Mouse (Mus musculus) frontal cortex, postnatal 14 days (tissue): ENCODE measurements around the gene Tmem233.

Experiments used
- DNase-seq, 2 experiments: peaks; one replicate each; pipeline ENCODE4 v3.0.0; 2022; ENCODE audit warnings: low spot score in 2 of 2

Tmem233 gene

DNA sequence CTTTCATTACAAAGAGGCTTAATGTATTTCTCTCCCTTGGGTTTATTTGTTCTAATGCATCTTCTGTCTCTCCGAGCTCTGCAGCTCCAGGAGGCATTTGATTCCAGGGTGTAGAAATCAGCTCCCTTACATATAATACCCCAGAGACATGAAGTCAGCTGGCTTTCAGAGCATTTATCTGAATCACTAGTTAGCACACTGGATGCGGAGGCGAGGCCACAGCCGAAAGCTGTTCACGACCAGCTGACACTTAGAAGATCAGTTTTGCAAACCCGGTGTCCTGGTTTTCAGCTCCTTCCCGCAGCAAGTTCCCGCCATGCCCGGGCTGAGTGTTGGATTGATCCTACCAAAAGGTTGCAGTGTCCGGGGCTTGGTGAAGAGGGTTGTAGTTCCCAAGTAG, 78.8 kb downstream of the Tmem233 start:
- no peak for DNase-seq

DNA sequence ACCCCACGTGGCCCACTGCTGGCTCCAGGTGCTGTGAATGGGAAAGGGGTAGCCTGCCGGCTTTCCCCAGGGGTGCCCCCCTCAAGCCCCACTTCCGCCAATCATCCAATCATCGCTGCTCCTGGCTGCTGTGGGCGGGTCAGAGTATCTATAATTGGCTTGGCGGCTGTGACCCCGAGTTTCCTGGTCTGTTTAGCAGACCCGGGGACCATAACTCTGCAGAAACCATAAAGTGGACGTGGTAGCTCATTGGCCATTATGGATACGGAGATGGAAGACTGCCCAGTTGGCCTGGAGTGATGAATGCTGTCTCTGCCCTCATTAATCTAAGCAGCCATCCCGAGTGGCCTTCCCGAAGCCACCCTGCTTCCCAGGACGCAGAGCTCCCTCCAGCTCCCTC, 79.2 kb downstream of the Tmem233 start:
- DNase-seq, result no peak

DNA sequence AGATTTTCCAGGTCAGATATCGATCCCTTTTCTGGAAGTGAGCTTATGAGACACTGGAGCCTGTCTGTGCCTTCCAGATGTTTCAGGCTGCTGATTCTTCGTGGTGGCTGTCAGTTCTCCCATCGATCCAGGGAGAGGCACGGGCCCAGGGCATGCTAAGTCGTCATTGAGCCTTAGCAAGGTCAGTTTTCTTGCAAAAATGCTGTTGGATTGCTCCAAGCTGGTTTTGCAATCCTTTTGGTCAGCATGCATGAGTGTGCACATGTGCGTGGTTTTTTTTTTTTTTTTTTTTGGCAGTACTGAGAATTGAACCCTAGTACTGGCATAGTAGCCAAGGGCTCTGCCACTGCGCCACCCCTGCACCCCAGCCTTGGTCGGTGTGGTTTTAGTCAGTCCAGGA, 79.9 kb downstream of the Tmem233 start:
- DNase-seq, result no peak

GRCm38 (mm10) chr5:115997376-115997775, 85.7 kb downstream of the Tmem233 start:
- no peak for DNase-seq

DNA sequence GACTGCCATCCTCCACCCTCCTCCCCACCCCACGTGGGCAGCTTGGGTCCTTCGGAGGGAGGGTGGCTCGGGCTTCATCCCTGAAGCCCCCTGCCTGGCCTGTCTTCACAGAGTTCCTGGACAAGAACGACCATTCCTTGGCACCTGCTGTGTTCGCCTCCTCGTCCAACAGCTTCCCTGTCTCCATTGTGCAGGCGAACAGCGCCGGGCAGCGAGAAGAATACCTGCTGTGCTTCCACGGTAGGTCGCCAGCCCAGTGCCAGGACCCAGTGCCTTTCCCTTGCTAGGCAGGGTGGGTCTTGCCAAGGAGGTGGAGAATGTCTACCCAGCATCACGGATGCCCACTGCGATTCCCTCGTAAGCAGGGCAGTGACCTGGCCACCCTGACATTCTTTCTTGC, 88.9 kb downstream of the Tmem233 start:
- DNase-seq, result no peak

GRCm38 (mm10) chr5:115991717-115992116, 91.3 kb downstream of the Tmem233 start:
- no peak for DNase-seq
